Mouse (Mus musculus): ENCODE measurements around the gene Cav1. TPM values are rescaled to one million over a fixed set of nuclear protein-coding genes. Genes with fewer than 3 reads are reported as not detected.

Cav1 gene
- polyA plus RNA-seq (2012; fragmentation: generic; extraction: Trizol): 10 to 100 TPM in 1 of 2 experiments, 1 to 10 TPM in 1; 5.0 to 30.0 TPM

DNA sequence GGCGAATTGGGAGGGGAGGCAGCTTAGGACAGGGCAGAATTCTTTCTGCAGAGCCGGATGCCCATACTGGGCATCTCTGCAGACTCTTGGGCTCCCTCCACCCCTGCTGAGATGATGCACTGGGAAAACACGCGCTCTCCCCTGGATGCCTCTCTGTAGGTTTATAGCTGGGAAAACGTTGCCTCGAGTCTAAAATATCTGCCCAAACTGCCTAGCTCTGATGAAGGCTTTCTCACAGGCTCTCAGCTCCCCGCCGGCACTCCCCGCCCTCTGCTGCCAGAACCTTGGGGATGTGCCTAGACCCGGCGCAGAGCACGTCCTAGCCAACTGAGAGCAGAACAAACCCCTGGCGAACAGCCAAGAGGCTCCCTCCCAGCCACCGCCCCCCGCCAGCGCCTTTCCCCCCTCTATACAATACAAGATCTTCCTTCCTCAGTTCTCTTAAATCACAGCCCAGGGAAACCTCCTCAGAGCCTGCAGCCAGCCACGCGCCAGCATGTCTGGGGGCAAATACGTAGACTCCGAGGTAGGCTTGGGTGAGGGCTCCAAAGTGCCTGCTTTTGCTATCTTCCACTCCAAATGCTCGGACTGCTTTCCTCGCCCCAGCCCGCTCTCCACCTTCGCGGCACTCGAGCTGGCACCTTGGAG, at the start of gene Cav1:
Gene Cav1 (plus strand): TSS at position 382 of the 648 bp plus-strand sequence.

DNA sequence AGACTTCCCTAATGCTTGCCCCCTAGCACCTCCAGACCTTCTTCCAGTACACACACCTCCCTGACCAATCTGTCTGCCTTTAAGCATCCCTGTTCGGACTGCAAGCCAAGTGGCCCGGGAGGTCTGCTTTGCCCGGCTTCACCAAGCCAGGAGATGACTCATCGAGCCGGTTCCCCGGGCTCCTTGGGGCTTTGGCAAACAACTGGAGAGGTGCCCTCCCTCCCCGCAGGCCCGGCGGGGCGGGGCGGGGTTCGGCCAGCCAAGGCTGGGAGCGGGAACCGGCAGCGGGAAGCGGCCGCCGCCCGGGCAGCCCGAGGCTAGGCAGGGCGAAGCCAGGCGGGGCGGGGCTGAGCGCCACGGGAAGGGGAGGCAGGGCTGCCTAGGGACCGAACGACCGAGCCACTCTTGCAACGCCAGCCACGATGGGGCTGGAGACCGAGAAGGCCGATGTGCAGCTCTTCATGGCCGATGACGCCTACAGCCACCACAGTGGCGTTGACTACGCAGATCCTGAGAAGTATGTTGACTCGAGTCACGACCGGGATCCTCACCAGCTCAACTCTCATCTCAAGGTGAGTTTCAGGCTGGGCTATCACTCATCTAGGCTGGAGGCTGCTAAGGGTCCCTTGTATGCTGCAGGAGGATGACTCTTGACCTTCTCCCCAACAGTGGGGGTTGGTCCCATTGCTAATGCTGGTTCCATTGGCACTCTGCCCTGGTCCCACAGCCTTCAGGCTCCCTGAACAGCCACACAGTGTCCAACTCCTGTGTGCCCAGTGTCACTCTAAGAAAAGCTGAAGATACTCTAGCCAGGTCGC, 25.0 kb upstream of the Cav1 start, which contains the start of gene Cav2:
Gene Cav2 (plus strand): TSS at position 247 of the 818 bp plus-strand sequence.

Other genes with a start within 250 kb of the Cav1 start
- 10 to 100 TPM; 25.8 to 28.3 TPM for gene Tes, start 241.2 kb upstream of the Cav1 start, polyA plus RNA-seq (2012; fragmentation: generic; extraction: Trizol)
- gene Cav2, start 25.1 kb upstream of the Cav1 start, polyA plus RNA-seq (2012; fragmentation: generic; extraction: Trizol): 1 to 10 TPM; 2.9 to 7.3 TPM
- gene Met, start 157.5 kb downstream of the Cav1 start, polyA plus RNA-seq (2012; fragmentation: generic; extraction: Trizol): 1 to 10 TPM; 1.2 to 3.0 TPM

Data from C3H10T1/2 (cell line).